Mouse (Mus musculus) midbrain, postnatal 0 days (tissue): ENCODE measurements around the gene Arid1b. TPM values are rescaled to one million over a fixed set of nuclear protein-coding genes. Genes with fewer than 3 reads are reported as not detected.

ENCODE experiments used
- ATAC-seq: fragments of 200-750 bp; cut with Nextera tagmentation; 2 replicates; pipeline ENCODE4 v1.8.0; 2017; ENCODE audit warnings: moderate number of reproducible peaks, mild to moderate bottlenecking, moderate TSS enrichment, moderate library complexity; ENCODE audit not compliant: low FRiP score
- DNase-seq: peaks from one replicate; pipeline ENCODE4 v3.0.0-alpha.2; 2015; ENCODE audit warnings: low spot score
- H3K27ac ChIP-seq: fragments of 300-500 bp; sonication (generic); 2 replicates; pipeline ENCODE4 v1.5.1; 2014; ENCODE audit warnings: low read depth, mild to moderate bottlenecking, low read length, mixed read lengths
- H3K27me3 ChIP-seq: fragments of 300-500 bp; sonication (generic); 2 replicates; pipeline ENCODE4 v1.6.1; 2014; ENCODE audit warnings: low read length, control low read depth, mixed read lengths; ENCODE audit not compliant: insufficient read depth
- H3K36me3 ChIP-seq: fragments of 300-500 bp; sonication (generic); 2 replicates; pipeline ENCODE4 v1.6.1; 2014; ENCODE audit warnings: low read length, control low read depth, mixed read lengths; ENCODE audit not compliant: insufficient read depth
- H3K4me1 ChIP-seq: fragments of 300-500 bp; sonication (generic); 2 replicates; pipeline ENCODE4 v1.6.1; 2014; ENCODE audit warnings: mild to moderate bottlenecking, control low read depth, antibody characterized with exemption, low read length, mixed read lengths; ENCODE audit not compliant: insufficient read depth
- H3K4me2 ChIP-seq: fragments of 300-500 bp; sonication (generic); 2 replicates; pipeline ENCODE4 v1.6.1; 2014; ENCODE audit warnings: low read depth, mild to moderate bottlenecking, low read length, mixed read lengths; ENCODE audit not compliant: poor library complexity, severe bottlenecking
- H3K4me3 ChIP-seq: fragments of 300-500 bp; sonication (generic); 2 replicates; pipeline ENCODE4 v1.5.1; 2014; ENCODE audit warnings: low read depth, mild to moderate bottlenecking, low read length, moderate library complexity
- H3K9ac ChIP-seq: fragments of 300-500 bp; sonication (generic); replicated peaks from 2 replicates; pipeline ENCODE4 v1.6.1; 2014; ENCODE audit warnings: mild to moderate bottlenecking, low read length, moderate library complexity, mixed read lengths; ENCODE audit not compliant: poor library complexity, severe bottlenecking
- H3K9me3 ChIP-seq: fragments of 300-500 bp; sonication (generic); 2 replicates; pipeline ENCODE4 v1.6.1; 2016; ENCODE audit warnings: low read length, control low read depth
- CTCF ChIP-seq: IDR thresholded peaks from 2 replicates; pipeline ENCODE4 v1.5.1; 2016; ENCODE audit warnings: antibody characterized with exemption, mild to moderate bottlenecking
- WGBS: fragments of 180-500 bp; shearing (Covaris S2); extraction: QIAGEN DNeasy Blood & Tissue Kit; methylation state at CpG from one replicate; pipeline ENCODE4 v1.1.7; 2014; 5-methylcytosine and 5-hydroxymethylcytosine counted together
- polyA plus RNA-seq: library from polyadenylated mRNA; unstranded; fragments of >200 nt; fragmentation: Nextera tagmentation; extraction: Ambion mirVana; gene quantifications from 2 replicates; pipeline ENCODE4 v1.2.1, GENCODE M21; 2015
- total RNA-seq: library from RNA; depleted of rRNA; stranded (reverse); fragments of >200 nt; gene quantifications from 2 replicates; pipeline ENCODE4 v1.2.3, GENCODE M21; 2014

Arid1b gene
- total and polyA plus RNA-seq, 2 experiments from 2014 or later = 11.9 to 73.3 TPM

DNA sequence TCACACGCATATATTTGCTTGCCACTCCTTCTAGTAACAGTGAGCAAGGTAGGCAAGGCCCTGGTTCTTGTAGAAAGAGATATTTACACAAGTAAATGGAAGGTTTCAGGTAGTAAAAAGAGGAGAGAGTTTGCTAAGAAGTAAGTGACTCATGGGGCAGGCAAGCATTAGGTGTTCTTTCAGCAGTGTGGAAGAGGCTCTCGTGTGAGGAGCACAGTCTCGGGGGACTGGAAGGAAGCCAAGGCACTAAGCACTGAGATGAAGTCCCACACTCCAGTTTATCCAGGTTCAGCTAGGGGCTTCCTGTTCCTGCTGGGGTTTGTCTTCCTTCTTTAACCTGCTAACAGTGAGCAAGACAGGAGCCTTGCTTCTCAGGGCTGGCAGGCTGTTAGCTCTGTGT lies 203.6 kb downstream of the Arid1b start:
- Histone ChIP-seq H3K4me2 (no peak overlapping the region), H3K27me3 (no peaks in the 10 kb centered on the region), H3K27ac (no peak overlapping the region), H3K9ac (no peak overlapping the region), H3K36me3 (no peaks in the 10 kb centered on the region), H3K4me3 (no peak overlapping the region), H3K4me1 (0 out of 2 replicates have a peak, but pooled peaks cover 8% of the 10 kb centered on the region), H3K9me3 (no peaks in the 10 kb centered on the region)
- DNase-seq (no peak), ATAC-seq (no peak)
- no peak for TF ChIP-seq CTCF
- WGBS = 77% methylated on average over 3 of the region's 3 CpGs

- H3K9me3 ChIP-seq = no peaks in the 10 kb centered on the region
- 66% methylated on average over 6 of the region's 6 CpGs for WGBS
- no peak for DNase-seq
- H3K9ac ChIP-seq = no peak overlapping the region
- ATAC-seq = no peak
- 0 out of 2 replicates have a peak, but pooled peaks cover 8% of the 10 kb centered on the region for H3K4me1 ChIP-seq
- TF ChIP-seq CTCF = no peak
- no peak overlapping the region for H3K4me2 ChIP-seq
- H3K27me3 ChIP-seq = no peaks in the 10 kb centered on the region
- H3K27ac ChIP-seq = no peak overlapping the region
- no peak overlapping the region for H3K4me3 ChIP-seq
- H3K36me3 ChIP-seq = no peaks in the 10 kb centered on the region
Measured at GRCm38 (mm10) chr17:5198252-5198651, 204.1 kb downstream of the Arid1b start.

DNA sequence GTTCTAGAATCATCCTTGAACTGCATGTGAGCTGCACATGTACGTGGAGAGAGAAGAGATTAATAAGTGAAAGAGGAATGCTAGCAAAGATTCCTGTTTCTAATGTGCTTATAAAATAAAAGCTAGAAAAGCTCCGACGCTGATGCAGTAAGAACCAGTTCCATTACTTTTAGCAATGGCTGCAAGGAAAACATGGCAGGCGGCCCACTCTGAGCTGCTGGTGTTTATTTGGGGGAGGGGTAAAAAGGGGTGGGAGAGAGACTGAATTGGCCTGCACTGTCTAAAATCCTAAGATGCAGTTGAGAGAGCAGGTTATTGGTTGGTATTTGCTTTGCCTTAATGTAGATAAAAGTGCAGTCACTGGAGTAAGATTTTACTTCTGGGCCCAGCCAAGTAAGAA lies 204.7 kb downstream of the Arid1b start:
- Histone ChIP-seq H3K36me3 (no peaks in the 10 kb centered on the region), H3K4me1 (peaks cover 11% of the 10 kb centered on the region; the same call in 1 of the 2 replicates), H3K9me3 (no peaks in the 10 kb centered on the region)

GRCm38 (mm10) chr17:5200638-5201037 lies 206.5 kb downstream of the Arid1b start:
- DNase-seq (no peak), ATAC-seq (no peak)
- 91% methylated on average over 6 of the region's 6 CpGs for WGBS

More for the DNA sequence above, 204.7 kb downstream of the Arid1b start:
- 49% methylated on average over 4 of the region's 4 CpGs for WGBS
- no peak for TF ChIP-seq CTCF
- no peak for DNase-seq
- H3K9ac ChIP-seq = no peak overlapping the region
- H3K27ac ChIP-seq = no peak overlapping the region
- no peak for ATAC-seq
- no peak overlapping the region for H3K4me2 ChIP-seq
- no peak overlapping the region for H3K4me3 ChIP-seq
- no peaks in the 10 kb centered on the region for H3K27me3 ChIP-seq

DNA sequence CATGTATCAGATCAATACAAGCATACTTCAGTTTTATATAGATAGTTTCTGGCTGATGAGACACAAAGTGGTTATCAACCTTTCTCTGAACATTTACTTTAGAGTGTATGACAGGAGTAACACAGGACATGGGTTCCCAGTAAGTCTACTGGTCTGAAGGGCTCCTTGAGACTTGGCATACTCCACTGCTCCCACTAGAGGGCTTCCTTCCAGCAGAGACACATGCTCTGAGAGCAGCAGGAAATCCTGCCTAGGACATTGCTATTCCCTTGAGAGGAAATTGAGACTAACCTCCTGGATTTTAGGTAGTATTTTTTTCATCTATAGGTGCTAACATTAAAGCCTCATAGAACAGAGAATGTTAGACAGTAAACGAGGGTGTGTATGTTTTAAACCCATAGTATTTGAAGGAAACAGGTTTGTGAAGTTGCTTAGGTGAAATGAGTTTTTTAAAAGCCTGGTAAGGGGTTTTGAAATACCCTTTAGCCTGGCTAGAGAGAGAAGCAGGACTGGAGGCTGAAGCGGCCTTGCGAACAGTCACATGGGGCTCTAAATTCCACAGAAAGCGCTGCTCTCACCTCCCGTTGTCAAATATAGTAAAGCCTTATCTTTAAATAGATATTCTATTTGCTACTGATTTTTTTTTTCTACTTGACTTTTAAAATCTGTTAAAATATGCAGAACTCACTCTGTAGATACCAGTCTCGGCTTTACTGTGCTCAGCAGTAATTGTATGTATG lies 207.9 kb downstream of the Arid1b start:
- Histone ChIP-seq H3K4me1 (peaks cover 7% of the 10 kb centered on the region), H3K36me3 (no peaks in the 10 kb centered on the region), H3K4me3 (no peak overlapping the region), H3K27me3 (no peaks in the 10 kb centered on the region), H3K9ac (no peak overlapping the region), H3K4me2 (no peak overlapping the region), H3K9me3 (no peaks in the 10 kb centered on the region), H3K27ac (no peak overlapping the region)
- no peak for ATAC-seq
- peak; percentile 77 for DNase-seq
- WGBS = 81% methylated on average over 6 of the region's 6 CpGs
- TF ChIP-seq CTCF = peak; percentile 84

More at GRCm38 (mm10) chr17:5200638-5201037, 206.5 kb downstream of the Arid1b start:
- TF ChIP-seq CTCF = no peak
- Histone ChIP-seq H3K4me3 (no peak overlapping the region), H3K9me3 (no peaks in the 10 kb centered on the region), H3K27me3 (no peaks in the 10 kb centered on the region), H3K4me1 (peaks cover 11% of the 10 kb centered on the region), H3K36me3 (no peaks in the 10 kb centered on the region), H3K9ac (no peak overlapping the region), H3K4me2 (no peak overlapping the region), H3K27ac (no peak overlapping the region)

- H3K4me3 ChIP-seq = no peak overlapping the region
- H3K27ac ChIP-seq = no peak overlapping the region
- peaks cover 7% of the 10 kb centered on the region for H3K4me1 ChIP-seq
- no peaks in the 10 kb centered on the region for H3K36me3 ChIP-seq
- DNase-seq (no peak), ATAC-seq (no peak)
- H3K9me3 ChIP-seq = no peaks in the 10 kb centered on the region
- H3K27me3 ChIP-seq = no peaks in the 10 kb centered on the region
- WGBS = 87% methylated on average over 5 of the region's 5 CpGs
- no peak overlapping the region for H3K9ac ChIP-seq
- H3K4me2 ChIP-seq = no peak overlapping the region
- TF ChIP-seq CTCF = no peak
Measured at GRCm38 (mm10) chr17:5202756-5203155, 208.6 kb downstream of the Arid1b start.
